Mouse (Mus musculus): Measurements from ENCODE around the gene Gm21188. TPM values are rescaled to one million over a fixed set of nuclear protein-coding genes. Genes with fewer than 3 reads are reported as not detected.
A peak's percentile ranks its signal among the peaks of the same experiment; 100 is the strongest.
"Not testable (repeated sequence)": the region's sequence is repeated elsewhere in the genome, so short reads cannot be mapped to it uniquely, and the experiment has no call there.

Gm21188 gene
- total RNA-seq (2014; rRNA removed) (0.15 TPM in 1 of 2 replicates, not detected in the other), polyA plus RNA-seq (2015; fragmentation: Nextera tagmentation; extraction: Ambion mirVana) (not detected in 2 replicates)

- not testable (repeated sequence) for H3K4me1 ChIP-seq (ENCODE audit: insufficient read depth); H3K4me2 ChIP-seq (ENCODE audit: low read depth); H3K4me3 ChIP-seq (ENCODE audit: low read depth, low read length); ATAC-seq; H3K36me3 ChIP-seq (ENCODE audit: insufficient read depth); DNase-seq; H3K27ac ChIP-seq (ENCODE audit: low read depth, low read length); H3K9me3 ChIP-seq (ENCODE audit: low read length); H3K9ac ChIP-seq; H3K27me3 ChIP-seq (ENCODE audit: insufficient read depth, low read length)
Measured at GRCm38 (mm10) chr13:120052085-120052484, at the start of gene Gm21188. Gm21188 (minus strand) TSS chr13:120052194.

DNA sequence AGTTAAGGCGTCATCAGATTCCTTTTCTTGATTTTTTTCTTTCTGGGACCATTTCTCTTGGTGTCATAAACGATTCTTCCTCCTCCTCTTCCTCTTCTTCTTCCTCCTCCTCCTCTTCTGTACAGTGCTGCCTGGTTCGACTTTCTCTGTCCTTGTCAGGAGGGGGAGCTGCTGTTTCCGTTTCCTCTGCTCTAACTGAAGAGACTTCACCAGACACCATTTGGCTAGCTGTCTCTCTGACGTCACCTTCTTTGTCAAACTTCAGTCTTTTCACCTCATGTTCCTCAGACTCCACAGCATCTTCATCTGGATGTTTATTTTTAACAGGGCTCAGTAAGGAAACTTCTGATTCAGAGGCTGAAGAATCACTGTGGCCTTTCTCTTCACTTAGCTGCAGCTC lies 47.3 kb upstream of the Gm21188 start:
- not testable (repeated sequence) for H3K36me3 ChIP-seq (ENCODE audit: insufficient read depth); DNase-seq; H3K4me3 ChIP-seq (ENCODE audit: low read depth, low read length); H3K4me1 ChIP-seq (ENCODE audit: insufficient read depth); ATAC-seq; H3K9me3 ChIP-seq (ENCODE audit: low read length); H3K4me2 ChIP-seq (ENCODE audit: low read depth); H3K27ac ChIP-seq (ENCODE audit: low read depth, low read length); H3K27me3 ChIP-seq (ENCODE audit: insufficient read depth, low read length); H3K9ac ChIP-seq
- no CpG with 5 or more reads among the region's 5 CpGs for WGBS

DNA sequence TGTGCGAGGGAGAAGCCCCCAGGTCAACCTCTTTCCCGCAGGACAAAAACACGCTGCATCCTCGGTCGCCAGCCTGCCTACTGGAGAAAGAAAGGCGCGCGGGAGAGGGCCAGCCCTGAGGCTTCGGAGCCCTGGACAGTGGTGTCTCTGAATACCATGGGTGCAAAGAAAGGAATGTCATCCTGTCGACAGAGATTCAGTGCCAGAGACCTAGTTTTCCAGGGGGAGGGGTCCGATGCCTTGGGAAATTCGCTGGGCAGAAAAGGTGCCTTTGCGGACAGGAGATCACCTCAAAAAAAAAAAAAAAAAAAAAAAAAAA lies 44.9 kb upstream of the Gm21188 start:
- 0% methylated on average over 5 of the region's 13 CpGs for WGBS
- not testable (repeated sequence) for H3K4me1 ChIP-seq (ENCODE audit: insufficient read depth); H3K4me3 ChIP-seq (ENCODE audit: low read depth, low read length); H3K4me2 ChIP-seq (ENCODE audit: low read depth); H3K27me3 ChIP-seq (ENCODE audit: insufficient read depth, low read length); DNase-seq; H3K9me3 ChIP-seq (ENCODE audit: low read length); H3K27ac ChIP-seq (ENCODE audit: low read depth, low read length); H3K36me3 ChIP-seq (ENCODE audit: insufficient read depth); H3K9ac ChIP-seq; ATAC-seq

DNA sequence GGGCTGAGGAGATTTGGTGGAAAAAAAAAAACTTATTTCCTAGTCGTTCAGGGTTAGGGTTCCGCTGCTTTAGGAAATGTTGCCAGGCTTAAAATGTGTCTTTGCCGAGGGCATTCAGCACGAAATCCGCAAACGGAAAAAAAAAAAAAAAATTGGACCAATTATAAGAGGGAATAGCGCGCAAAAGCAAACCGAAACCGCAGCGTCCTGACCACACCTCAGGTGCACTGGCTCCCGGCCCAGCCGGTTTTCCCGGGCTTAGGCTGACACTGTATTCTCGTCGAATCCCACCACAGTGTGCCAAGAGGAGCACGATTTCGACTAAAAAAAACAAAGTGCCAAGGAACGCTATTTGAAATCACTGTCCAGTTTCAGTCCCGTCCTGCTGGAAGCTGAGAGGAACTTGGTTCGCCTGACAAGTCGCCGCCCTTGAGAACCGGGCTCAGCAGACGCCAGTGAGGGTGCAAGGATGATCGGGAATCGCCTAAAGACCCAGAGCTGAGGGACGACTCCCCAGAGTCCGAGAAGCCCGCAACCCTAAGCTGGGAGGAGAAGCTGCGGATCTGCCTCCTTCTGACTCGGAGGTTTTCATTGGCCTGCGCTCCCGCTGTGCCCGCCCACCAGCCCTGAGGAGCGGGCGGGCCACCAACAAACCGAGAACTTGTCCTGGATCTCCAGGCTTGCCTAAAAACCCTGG lies 44.4 kb upstream of the Gm21188 start:
- not testable (repeated sequence) for H3K9me3 ChIP-seq (ENCODE audit: low read length); H3K36me3 ChIP-seq (ENCODE audit: insufficient read depth); H3K27me3 ChIP-seq (ENCODE audit: insufficient read depth, low read length); H3K4me3 ChIP-seq (ENCODE audit: low read depth, low read length); H3K4me1 ChIP-seq (ENCODE audit: insufficient read depth); H3K4me2 ChIP-seq (ENCODE audit: low read depth); H3K27ac ChIP-seq (ENCODE audit: low read depth, low read length); H3K9ac ChIP-seq
- 2% methylated on average over 23 of the region's 38 CpGs for WGBS
- 0 out of 2 replicates have a peak, but pooled peaks have one; percentile 33 for ATAC-seq
- DNase-seq, result peak; percentile 1

GRCm38 (mm10) chr13:120092950-120093349 lies 41.0 kb upstream of the Gm21188 start:
- no CpG with 5 or more reads among the region's 13 CpGs for WGBS
- H3K27ac ChIP-seq (ENCODE audit: low read depth, low read length); H3K4me3 ChIP-seq (ENCODE audit: low read depth, low read length); H3K27me3 ChIP-seq (ENCODE audit: insufficient read depth, low read length); ATAC-seq; H3K9me3 ChIP-seq (ENCODE audit: low read length); H3K4me2 ChIP-seq (ENCODE audit: low read depth); H3K9ac ChIP-seq; H3K36me3 ChIP-seq (ENCODE audit: insufficient read depth); H3K4me1 ChIP-seq (ENCODE audit: insufficient read depth); DNase-seq: not testable (repeated sequence)

- not testable (repeated sequence) for H3K27me3 ChIP-seq (ENCODE audit: insufficient read depth, low read length); H3K4me3 ChIP-seq (ENCODE audit: low read depth, low read length); H3K27ac ChIP-seq (ENCODE audit: low read depth, low read length); H3K9ac ChIP-seq; H3K36me3 ChIP-seq (ENCODE audit: insufficient read depth); ATAC-seq; DNase-seq; H3K9me3 ChIP-seq (ENCODE audit: low read length); H3K4me2 ChIP-seq (ENCODE audit: low read depth); H3K4me1 ChIP-seq (ENCODE audit: insufficient read depth)
- WGBS, result no CpG with 5 or more reads among the region's 1 CpGs
Measured at GRCm38 (mm10) chr13:120079644-120080043, 27.6 kb upstream of the Gm21188 start.

DNA sequence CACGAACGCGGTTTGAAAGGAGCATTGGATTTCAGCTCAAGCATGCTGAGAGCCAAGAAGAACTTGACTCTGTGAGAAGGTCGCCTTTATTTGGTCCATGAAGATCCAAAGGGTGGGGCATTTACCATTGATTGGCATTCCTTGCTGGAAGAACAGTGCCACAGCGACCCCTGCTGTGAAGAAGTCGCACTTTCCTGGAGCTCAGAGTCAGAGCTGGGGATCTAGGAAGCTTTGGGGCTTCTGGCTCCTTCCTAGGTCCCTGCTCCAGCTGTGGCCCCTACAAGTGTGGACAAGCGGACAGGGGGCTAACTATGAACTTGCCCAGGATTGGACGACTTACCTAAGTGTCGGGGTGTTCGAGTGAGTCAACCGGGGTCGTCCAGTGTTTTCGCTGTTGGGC lies 18.9 kb upstream of the Gm21188 start:
- not testable (repeated sequence) for H3K4me3 ChIP-seq (ENCODE audit: low read depth, low read length); H3K9me3 ChIP-seq (ENCODE audit: low read length); H3K27ac ChIP-seq (ENCODE audit: low read depth, low read length); DNase-seq; H3K4me1 ChIP-seq (ENCODE audit: insufficient read depth); H3K27me3 ChIP-seq (ENCODE audit: insufficient read depth, low read length); H3K9ac ChIP-seq; H3K36me3 ChIP-seq (ENCODE audit: insufficient read depth); H3K4me2 ChIP-seq (ENCODE audit: low read depth)
- peak; percentile 67; the same call in 1 of the 2 replicates for ATAC-seq
- WGBS, result no CpG with 5 or more reads among the region's 13 CpGs

DNA sequence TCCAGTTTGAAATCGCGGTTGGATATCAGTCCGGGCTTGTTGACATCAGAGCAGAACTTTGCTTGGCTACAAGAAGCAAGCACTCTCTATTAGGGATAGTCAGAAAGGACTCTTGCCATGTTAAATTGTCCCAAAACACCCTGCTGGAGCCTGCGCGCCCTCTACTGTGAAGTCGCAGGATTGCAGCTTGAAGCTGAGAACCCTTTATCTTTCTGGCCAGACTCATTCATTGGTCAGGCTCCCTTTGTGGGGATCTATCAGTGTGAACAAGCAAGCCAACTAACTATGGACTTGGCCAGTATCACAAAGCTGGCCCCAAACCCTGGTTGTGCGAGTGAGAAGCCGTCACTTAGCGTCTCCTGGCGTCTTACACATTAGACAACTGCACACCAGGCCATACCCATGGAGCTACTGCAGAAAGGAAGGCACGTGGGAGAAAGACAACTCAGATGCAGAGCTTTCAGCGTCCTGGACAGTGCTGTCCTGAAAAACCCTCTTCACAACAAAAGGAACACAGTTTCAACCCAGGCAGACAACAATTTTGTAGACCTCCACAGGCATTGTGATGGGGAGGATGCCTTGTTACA lies 18.1 kb upstream of the Gm21188 start:
- WGBS, result no CpG with 5 or more reads among the region's 12 CpGs
- not testable (repeated sequence) for H3K27ac ChIP-seq (ENCODE audit: low read depth, low read length); H3K4me1 ChIP-seq (ENCODE audit: insufficient read depth); H3K9me3 ChIP-seq (ENCODE audit: low read length); ATAC-seq; H3K36me3 ChIP-seq (ENCODE audit: insufficient read depth); DNase-seq; H3K27me3 ChIP-seq (ENCODE audit: insufficient read depth, low read length); H3K9ac ChIP-seq; H3K4me3 ChIP-seq (ENCODE audit: low read depth, low read length); H3K4me2 ChIP-seq (ENCODE audit: low read depth)

- DNase-seq; H3K4me3 ChIP-seq (ENCODE audit: low read depth, low read length); H3K9ac ChIP-seq; H3K9me3 ChIP-seq (ENCODE audit: low read length); H3K4me2 ChIP-seq (ENCODE audit: low read depth); H3K27ac ChIP-seq (ENCODE audit: low read depth, low read length); H3K36me3 ChIP-seq (ENCODE audit: insufficient read depth); H3K4me1 ChIP-seq (ENCODE audit: insufficient read depth); H3K27me3 ChIP-seq (ENCODE audit: insufficient read depth, low read length): not testable (repeated sequence)
- WGBS, result no CpG with 5 or more reads among the region's 22 CpGs
- ATAC-seq, result peak; percentile 75
Measured at GRCm38 (mm10) chr13:120063439-120064089, 11.6 kb upstream of the Gm21188 start.

GRCm38 (mm10) chr13:120062903-120063302 lies 10.9 kb upstream of the Gm21188 start:
- H3K36me3 ChIP-seq (ENCODE audit: insufficient read depth); H3K27me3 ChIP-seq (ENCODE audit: insufficient read depth, low read length); H3K27ac ChIP-seq (ENCODE audit: low read depth, low read length); H3K9ac ChIP-seq; H3K4me3 ChIP-seq (ENCODE audit: low read depth, low read length); H3K4me2 ChIP-seq (ENCODE audit: low read depth); ATAC-seq; DNase-seq; H3K9me3 ChIP-seq (ENCODE audit: low read length); H3K4me1 ChIP-seq (ENCODE audit: insufficient read depth): not testable (repeated sequence)
- WGBS, result no CpG with 5 or more reads among the region's 4 CpGs

Measured in forebrain, postnatal 0 days (tissue).